Mouse (Mus musculus) intestine, postnatal 0 days (tissue): Measurements from ENCODE around the gene Macrod1. TPM values are rescaled to one million over a fixed set of nuclear protein-coding genes. Genes with fewer than 3 reads are reported as not detected.

Experiments
- ATAC-seq: fragments of 200-750 bp; cut with Nextera tagmentation; 2 replicates; pipeline ENCODE4 v1.8.0; 2017; ENCODE audit warnings: mild to moderate bottlenecking, moderate TSS enrichment, moderate library complexity
- H3K27ac ChIP-seq: fragments of 300-500 bp; sonication (generic); 2 replicates; pipeline ENCODE4 v1.5.1; 2014; ENCODE audit warnings: mild to moderate bottlenecking, low read depth, low read length, moderate library complexity
- H3K27me3 ChIP-seq: fragments of 300-500 bp; sonication (generic); replicated peaks from 2 replicates; pipeline ENCODE4 v1.6.1; 2014; ENCODE audit warnings: low read length, mixed read lengths; ENCODE audit not compliant: control insufficient read depth, insufficient read depth
- H3K36me3 ChIP-seq: fragments of 300-500 bp; sonication (generic); 2 replicates; pipeline ENCODE4 v1.6.1; 2014; ENCODE audit warnings: mild to moderate bottlenecking, moderate library complexity; ENCODE audit not compliant: control insufficient read depth, insufficient read depth
- H3K4me1 ChIP-seq: fragments of 300-500 bp; sonication (generic); replicated peaks from 2 replicates; pipeline ENCODE4 v1.6.1; 2014; ENCODE audit warnings: antibody characterized with exemption, low read length, mixed read lengths; ENCODE audit not compliant: control insufficient read depth, insufficient read depth
- H3K4me2 ChIP-seq: fragments of 300-500 bp; sonication (generic); replicated peaks from 2 replicates; pipeline ENCODE4 v1.6.1; 2014; ENCODE audit warnings: low read depth, mild to moderate bottlenecking, moderate library complexity
- H3K4me3 ChIP-seq: fragments of 300-500 bp; sonication (generic); 2 replicates; pipeline ENCODE4 v1.5.1; 2014; ENCODE audit warnings: low read depth, low read length
- H3K9ac ChIP-seq: fragments of 300-500 bp; sonication (generic); 2 replicates; pipeline ENCODE4 v1.6.1; 2014; ENCODE audit warnings: mild to moderate bottlenecking, low read depth, low read length
- H3K9me3 ChIP-seq: fragments of 300-500 bp; sonication (generic); 2 replicates; pipeline ENCODE4 v1.6.1; 2016; ENCODE audit warnings: mixed run types; ENCODE audit not compliant: control insufficient read depth
- CTCF ChIP-seq: sonication (generic); IDR thresholded peaks from 2 replicates; pipeline ENCODE4 v1.5.1; 2016; ENCODE audit warnings: low read depth, mild to moderate bottlenecking, control low read depth, antibody characterized with exemption, moderate library complexity
- WGBS: fragments of 180-500 bp; shearing (Covaris S2); extraction: QIAGEN DNeasy Blood & Tissue Kit; methylation state at CpG from one replicate; pipeline ENCODE4 v1.1.7; 2014; 5-methylcytosine and 5-hydroxymethylcytosine counted together
- polyA plus RNA-seq: library from polyadenylated mRNA; unstranded; fragments of >200 nt; fragmentation: Nextera tagmentation; extraction: Ambion mirVana; gene quantifications from 2 replicates; pipeline ENCODE4 v1.2.1, GENCODE M21; 2015

Macrod1 gene
- polyA plus RNA-seq, 1 experiment from 2014 or later = 15.1 TPM

DNA sequence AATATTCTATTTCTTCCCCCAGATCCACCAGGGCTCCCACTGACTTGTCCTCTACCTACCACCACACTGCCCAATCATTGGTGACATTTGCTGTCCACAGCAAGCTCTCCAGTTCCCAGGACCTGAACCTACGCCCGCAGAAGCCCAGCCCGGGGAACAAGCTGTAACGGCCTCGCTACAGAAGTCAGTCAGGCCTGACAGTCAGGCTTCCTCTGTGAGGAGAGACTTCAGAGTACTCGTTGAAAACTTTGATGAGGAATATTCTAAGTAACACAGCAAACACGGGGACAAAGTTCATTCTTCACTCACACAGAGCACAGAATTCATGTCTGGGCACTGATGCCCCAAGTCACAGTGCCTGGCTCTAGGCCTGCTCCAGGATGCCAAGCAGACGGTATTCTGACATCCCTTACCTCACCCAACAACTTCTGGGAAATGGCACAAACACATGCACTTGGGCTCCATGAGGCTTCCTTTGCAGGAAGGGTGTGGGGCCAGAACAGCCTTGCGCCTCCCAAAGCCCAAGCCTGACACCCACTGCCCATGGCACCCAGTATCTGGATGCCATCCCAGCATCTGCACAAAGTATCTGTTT is 168.6 kb downstream of the Macrod1 start:
- 75% methylated on average over 9 of the region's 9 CpGs for WGBS
- H3K27ac ChIP-seq = no peak overlapping the region
- H3K4me2 ChIP-seq = no peak overlapping the region
- peaks cover 4% of the 10 kb centered on the region; the same call in 1 of the 2 replicates for H3K4me1 ChIP-seq
- H3K27me3 ChIP-seq = no peaks in the 10 kb centered on the region
- H3K9ac ChIP-seq = no peak overlapping the region
- H3K36me3 ChIP-seq = peaks cover 29% of the 10 kb centered on the region
- no peak for ATAC-seq
- H3K9me3 ChIP-seq = no peaks in the 10 kb centered on the region
- TF ChIP-seq CTCF = no peak
- H3K4me3 ChIP-seq = no peak overlapping the region

DNA sequence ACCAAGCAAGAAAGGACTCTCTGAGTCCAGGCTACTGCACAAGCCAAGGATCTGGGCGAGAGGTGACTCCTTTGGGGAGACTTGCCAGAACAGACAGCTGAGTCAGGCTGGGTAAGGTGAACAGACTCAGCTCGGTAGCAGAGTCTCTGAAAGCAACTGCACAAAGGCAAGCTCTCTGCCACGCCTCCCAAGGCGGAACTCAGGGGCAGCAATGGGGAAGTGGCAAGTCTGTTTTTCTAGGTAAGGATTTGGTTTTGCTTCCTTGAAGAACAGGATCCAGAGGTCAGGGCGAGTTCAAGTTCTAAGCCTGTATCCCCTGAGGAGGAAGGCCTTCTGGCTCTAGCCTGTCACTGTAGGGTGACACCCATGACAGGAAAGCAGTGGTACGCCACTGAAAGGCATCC is 169.9 kb downstream of the Macrod1 start:
- Histone ChIP-seq H3K27me3 (no peaks in the 10 kb centered on the region), H3K9ac (no peak overlapping the region), H3K36me3 (peaks cover 42% of the 10 kb centered on the region), H3K4me1 (peaks cover 4% of the 10 kb centered on the region; the same call in 1 of the 2 replicates), H3K9me3 (no peaks in the 10 kb centered on the region), H3K4me2 (0 out of 2 replicates have a peak overlapping the region, but pooled peaks have one; percentile 9), H3K4me3 (no peak overlapping the region), H3K27ac (peak overlapping the region; percentile 91)
- TF ChIP-seq CTCF = no peak
- 46% methylated on average over 6 of the region's 6 CpGs for WGBS
- ATAC-seq = peak; percentile 79

DNA sequence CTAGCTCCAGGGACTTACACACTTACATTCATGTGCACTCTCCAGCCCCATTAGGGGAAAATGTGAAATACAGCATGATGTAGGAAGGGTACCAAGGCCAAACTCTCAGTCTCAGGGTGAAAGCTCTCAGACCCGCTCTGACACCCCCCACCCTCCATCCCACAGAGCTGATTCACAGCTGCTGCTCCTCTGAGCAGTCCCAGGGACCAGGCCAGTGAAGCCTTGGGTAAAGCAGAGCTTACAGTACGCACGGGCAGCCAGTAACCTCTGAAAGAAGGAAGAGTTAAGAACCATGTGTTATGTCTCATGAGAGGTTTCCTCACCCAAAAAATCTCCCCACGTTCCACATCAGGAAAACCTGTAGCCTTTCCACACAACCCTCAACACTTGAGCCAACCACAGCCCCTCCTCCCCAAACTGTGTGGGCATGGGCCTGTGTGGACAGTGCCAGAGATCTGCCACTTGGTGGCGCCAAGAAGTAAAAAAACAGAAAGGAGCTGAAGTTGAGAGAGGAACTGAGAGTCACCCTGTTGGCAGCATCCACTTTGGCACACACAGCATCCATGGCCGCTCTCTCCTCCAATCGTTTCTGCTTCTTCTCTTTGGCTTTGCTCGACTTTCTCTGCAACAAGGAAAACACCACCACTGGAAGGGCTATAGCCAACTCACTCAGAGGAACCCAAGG is 178.1 kb downstream of the Macrod1 start:
- Histone ChIP-seq H3K9me3 (no peaks in the 10 kb centered on the region), H3K9ac (no peak overlapping the region), H3K36me3 (peaks cover 59% of the 10 kb centered on the region), H3K4me2 (no peak overlapping the region), H3K27me3 (no peaks in the 10 kb centered on the region), H3K27ac (no peak overlapping the region), H3K4me3 (no peak overlapping the region), H3K4me1 (no peaks in the 10 kb centered on the region)
- WGBS = 58% methylated on average over 8 of the region's 8 CpGs
- TF ChIP-seq CTCF = peak; percentile 83
- peak; percentile 57 for ATAC-seq

DNA sequence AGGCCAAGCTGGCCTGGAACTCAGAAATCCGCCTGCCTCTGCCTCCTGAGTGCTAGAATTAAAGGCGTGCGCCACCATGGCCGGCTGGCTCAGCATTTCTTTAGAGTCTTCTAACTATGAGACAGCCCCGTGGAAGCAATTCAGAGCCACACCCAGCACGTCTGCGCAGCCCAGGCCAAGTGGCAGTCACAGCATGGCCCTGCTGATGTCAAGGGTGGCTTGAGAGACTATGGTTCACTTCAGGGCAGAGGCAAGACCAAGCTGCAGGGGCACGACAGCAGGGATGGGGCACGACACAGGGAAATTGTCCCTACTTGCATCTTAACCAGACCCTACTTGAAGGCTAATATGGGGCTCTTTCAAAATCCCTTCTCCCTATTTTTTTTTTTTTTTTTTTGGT is 178.9 kb downstream of the Macrod1 start:
- H3K4me1 ChIP-seq = no peaks in the 10 kb centered on the region
- H3K36me3 ChIP-seq = peaks cover 51% of the 10 kb centered on the region

DNA sequence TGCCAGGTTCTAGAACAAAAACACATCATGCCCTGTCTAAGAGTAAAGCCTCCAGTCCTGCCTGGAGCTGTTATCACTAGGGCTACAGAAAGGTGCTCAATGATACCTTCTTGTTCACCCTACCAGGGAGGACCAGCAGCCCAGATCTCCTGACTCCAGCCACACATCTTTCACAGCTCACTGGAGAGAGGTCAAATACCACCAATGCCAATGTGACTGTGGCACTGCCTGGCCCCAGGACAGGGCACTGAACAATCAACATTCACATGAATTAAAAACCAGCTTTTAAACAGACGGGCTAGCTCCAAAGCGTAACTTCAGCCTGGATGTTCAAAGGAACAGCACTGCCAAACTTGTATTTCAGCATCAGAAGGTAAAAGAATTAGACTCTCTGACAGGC is 179.4 kb downstream of the Macrod1 start:
- Histone ChIP-seq H3K4me1 (no peaks in the 10 kb centered on the region), H3K27me3 (no peaks in the 10 kb centered on the region), H3K9me3 (no peaks in the 10 kb centered on the region), H3K36me3 (peaks cover 45% of the 10 kb centered on the region), H3K27ac (no peak overlapping the region), H3K4me3 (no peak overlapping the region), H3K9ac (no peak overlapping the region), H3K4me2 (no peak overlapping the region)
- no peak for ATAC-seq
- no peak for TF ChIP-seq CTCF
- 97% methylated on average over 2 of the region's 2 CpGs for WGBS

More for the DNA sequence above, 178.9 kb downstream of the Macrod1 start:
- H3K9me3 ChIP-seq = no peaks in the 10 kb centered on the region
- no peaks in the 10 kb centered on the region for H3K27me3 ChIP-seq
- no peak for ATAC-seq
- TF ChIP-seq CTCF = no peak
- no peak overlapping the region for H3K9ac ChIP-seq
- no peak overlapping the region for H3K4me3 ChIP-seq
- no peak overlapping the region for H3K27ac ChIP-seq
- 82% methylated on average over 9 of the region's 9 CpGs for WGBS
- H3K4me2 ChIP-seq = no peak overlapping the region

DNA sequence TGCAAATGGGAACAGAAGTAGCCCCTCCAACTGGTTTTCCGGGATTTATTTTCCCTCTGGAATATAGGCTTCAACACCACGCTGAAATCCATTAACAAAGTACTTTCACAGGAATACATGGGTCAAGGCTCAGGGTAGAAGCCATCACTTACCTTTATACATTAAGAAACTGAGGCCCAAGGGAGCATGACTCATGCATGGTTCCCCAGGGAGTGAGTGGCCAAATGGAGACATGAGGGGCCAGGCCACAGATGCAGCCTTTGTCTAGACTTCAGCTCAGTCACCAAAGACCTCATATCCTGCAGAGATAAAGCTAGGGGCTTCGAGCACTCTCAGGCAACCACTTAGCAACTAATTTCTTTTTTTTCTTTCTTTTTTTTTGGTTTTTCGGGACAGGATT is 180.1 kb downstream of the Macrod1 start:
- no peak for ATAC-seq
- H3K4me3 ChIP-seq = no peak overlapping the region
- WGBS = 94% methylated on average over 4 of the region's 4 CpGs

More for the DNA sequence above, 180.1 kb downstream of the Macrod1 start:
- TF ChIP-seq CTCF = no peak
- Histone ChIP-seq H3K4me2 (no peak overlapping the region), H3K4me1 (no peaks in the 10 kb centered on the region), H3K9ac (no peak overlapping the region), H3K27me3 (no peaks in the 10 kb centered on the region), H3K9me3 (no peaks in the 10 kb centered on the region), H3K27ac (no peak overlapping the region), H3K36me3 (peaks cover 38% of the 10 kb centered on the region)
